Mouse (Mus musculus) midbrain, embryonic 16.5 days (tissue): ENCODE measurements at regions not wholly inside any gene's neighbourhood (a gene's known extent, or its start where the extent isn't known, plus 50 kb on each side); places are given as distances from the start of the nearest gene placed in this dataset.

Source experiments
- ATAC-seq: fragments of 200-750 bp; cut with Nextera tagmentation; 2 replicates; pipeline ENCODE4 v1.8.0; 2017; ENCODE audit warnings: moderate TSS enrichment
- H3K27ac ChIP-seq: fragments of 300-500 bp; sonication (generic); 2 replicates; pipeline ENCODE4 v1.5.1; 2014; ENCODE audit warnings: mild to moderate bottlenecking, low read length, mixed read lengths
- H3K27me3 ChIP-seq: fragments of 300-500 bp; sonication (generic); 2 replicates; pipeline ENCODE4 v1.6.1; 2014; ENCODE audit warnings: low read depth, low read length, mixed read lengths; ENCODE audit not compliant: control insufficient read depth, insufficient read depth
- H3K36me3 ChIP-seq: fragments of 300-500 bp; sonication (generic); 2 replicates; pipeline ENCODE4 v1.6.1; 2014; ENCODE audit warnings: mild to moderate bottlenecking, low read length, moderate library complexity, mixed read lengths; ENCODE audit not compliant: control insufficient read depth, insufficient read depth
- H3K4me1 ChIP-seq: fragments of 300-500 bp; sonication (generic); 2 replicates; pipeline ENCODE4 v1.6.1; 2014; ENCODE audit warnings: mild to moderate bottlenecking, low read length, mixed read lengths; ENCODE audit not compliant: control insufficient read depth, insufficient read depth
- H3K4me2 ChIP-seq: fragments of 300-500 bp; sonication (generic); 2 replicates; pipeline ENCODE4 v1.6.1; 2014; ENCODE audit warnings: mild to moderate bottlenecking, low read length, mixed read lengths
- H3K4me3 ChIP-seq: fragments of 300-500 bp; sonication (generic); 2 replicates; pipeline ENCODE4 v1.5.1; 2014; ENCODE audit warnings: low read depth, mild to moderate bottlenecking, low read length, moderate library complexity, mixed read lengths
- H3K9ac ChIP-seq: fragments of 300-500 bp; sonication (generic); 2 replicates; pipeline ENCODE4 v1.6.1; 2014; ENCODE audit warnings: low read depth, low read length, mixed read lengths
- H3K9me3 ChIP-seq: fragments of 300-500 bp; sonication (generic); replicated peaks from 2 replicates; pipeline ENCODE4 v1.6.1; 2014; ENCODE audit warnings: mild to moderate bottlenecking, low read length, mixed read lengths; ENCODE audit not compliant: control insufficient read depth, poor library complexity, severe bottlenecking
- WGBS: fragments of 180-500 bp; shearing (Covaris S2); extraction: QIAGEN DNeasy Blood & Tissue Kit; methylation state at CpG from one replicate; pipeline ENCODE4 v1.1.7; 2014; 5-methylcytosine and 5-hydroxymethylcytosine counted together

- 37% methylated on average over 9 of the region's 9 CpGs for WGBS
- H3K27me3 ChIP-seq: no peaks in the 10 kb centered on the region
- H3K9me3 ChIP-seq: no peaks in the 10 kb centered on the region
- 0 out of 2 replicates have a peak overlapping the region, but pooled peaks have one; percentile 18 for H3K27ac ChIP-seq
- H3K4me2 ChIP-seq: no peak overlapping the region
- H3K4me3 ChIP-seq: no peak overlapping the region
- no peak for ATAC-seq
- no peaks in the 10 kb centered on the region for H3K36me3 ChIP-seq
- peaks cover 11% of the 10 kb centered on the region for H3K4me1 ChIP-seq
- H3K9ac ChIP-seq: no peak overlapping the region
Measured at GRCm38 (mm10) chr9:56547291-56547977, 129.0 kb downstream of the Hmg20a start.

- no peaks in the 10 kb centered on the region for H3K9me3 ChIP-seq
- peaks cover 20% of the 10 kb centered on the region for H3K4me1 ChIP-seq
- 84% methylated on average over 8 of the region's 8 CpGs for WGBS
- H3K27ac ChIP-seq: no peak overlapping the region
- no peaks in the 10 kb centered on the region for H3K36me3 ChIP-seq
- H3K27me3 ChIP-seq: no peaks in the 10 kb centered on the region
- no peak overlapping the region for H3K4me3 ChIP-seq
- ATAC-seq: no peak
- H3K9ac ChIP-seq: no peak overlapping the region
- no peak overlapping the region for H3K4me2 ChIP-seq
Measured at GRCm38 (mm10) chr9:56549774-56550173, 131.4 kb downstream of the Hmg20a start.

DNA sequence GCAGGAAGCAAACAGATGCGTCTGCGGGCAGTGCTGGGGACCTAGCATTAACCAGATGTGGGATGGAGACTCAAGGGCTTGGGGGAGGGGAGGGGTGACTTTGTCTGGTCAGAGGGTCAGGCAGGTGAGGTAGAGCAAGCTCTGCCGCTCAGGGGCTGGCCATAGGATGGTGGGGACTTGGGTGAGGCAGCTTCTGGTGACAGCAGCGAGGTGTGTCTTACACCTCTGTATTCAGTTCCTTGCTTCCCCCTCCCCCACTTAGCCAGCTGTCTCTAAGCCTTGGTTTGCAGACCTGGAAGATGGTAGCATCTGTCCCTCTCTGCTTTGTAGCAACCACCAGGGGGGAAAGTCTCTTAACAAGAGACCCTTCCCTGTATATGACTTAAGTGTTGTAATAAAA is 131.8 kb downstream of the Hmg20a start:
- H3K27me3 ChIP-seq: no peaks in the 10 kb centered on the region
- no peak overlapping the region for H3K4me2 ChIP-seq
- H3K9ac ChIP-seq: no peak overlapping the region
- H3K4me3 ChIP-seq: no peak overlapping the region
- H3K27ac ChIP-seq: no peak overlapping the region
- H3K9me3 ChIP-seq: no peaks in the 10 kb centered on the region
- no peak for ATAC-seq
- 69% methylated on average over 4 of the region's 4 CpGs for WGBS
- peaks cover 20% of the 10 kb centered on the region for H3K4me1 ChIP-seq
- no peaks in the 10 kb centered on the region for H3K36me3 ChIP-seq

DNA sequence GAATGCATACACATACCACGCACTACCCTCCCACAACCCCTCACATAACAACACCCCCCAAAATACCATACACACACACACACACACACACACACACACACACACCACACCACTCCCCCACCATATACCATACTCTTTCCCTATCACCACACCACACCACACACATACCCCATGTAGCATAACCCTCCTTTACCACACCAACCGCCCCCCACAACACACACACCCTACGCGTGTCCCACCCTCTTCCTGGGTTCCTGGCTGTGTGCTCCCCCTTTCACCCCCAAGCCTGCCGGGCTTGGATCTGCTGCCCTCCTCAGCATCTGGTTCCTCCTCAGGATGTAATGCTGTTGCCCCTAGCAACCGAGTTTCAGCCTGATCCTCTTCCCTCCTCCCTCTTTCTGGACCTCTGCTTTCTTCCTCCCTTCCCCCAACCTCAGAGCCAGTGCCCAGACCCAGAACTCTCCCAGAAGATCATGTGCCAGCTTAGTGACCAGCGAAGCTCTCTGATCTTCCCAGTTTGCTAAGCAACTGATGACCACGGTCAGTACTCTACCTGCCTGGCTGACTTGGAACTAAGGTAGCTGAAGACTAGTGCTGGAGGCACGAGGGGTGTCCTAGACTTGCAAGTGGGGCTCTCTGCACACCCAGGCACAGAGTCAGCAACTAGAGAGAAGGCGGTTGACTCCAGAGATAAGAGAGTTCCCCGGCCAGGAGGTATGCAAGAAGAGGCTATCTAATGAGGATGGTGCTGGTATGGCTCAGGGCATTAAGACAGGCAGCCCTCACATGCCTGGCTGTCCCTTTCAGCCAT is 133.2 kb downstream of the Hmg20a start:
- Histone ChIP-seq H3K4me3 (no peak overlapping the region), H3K9ac (no peak overlapping the region), H3K27me3 (no peaks in the 10 kb centered on the region), H3K27ac (peak overlapping the region; percentile 38; the same call in 1 of the 2 replicates), H3K4me1 (peaks cover 20% of the 10 kb centered on the region), H3K4me2 (peak overlapping the region; percentile 15; the same call in 1 of the 2 replicates), H3K9me3 (no peaks in the 10 kb centered on the region), H3K36me3 (no peaks in the 10 kb centered on the region)
- peak; percentile 63 for ATAC-seq
- WGBS: 39% methylated on average over 11 of the region's 11 CpGs

DNA sequence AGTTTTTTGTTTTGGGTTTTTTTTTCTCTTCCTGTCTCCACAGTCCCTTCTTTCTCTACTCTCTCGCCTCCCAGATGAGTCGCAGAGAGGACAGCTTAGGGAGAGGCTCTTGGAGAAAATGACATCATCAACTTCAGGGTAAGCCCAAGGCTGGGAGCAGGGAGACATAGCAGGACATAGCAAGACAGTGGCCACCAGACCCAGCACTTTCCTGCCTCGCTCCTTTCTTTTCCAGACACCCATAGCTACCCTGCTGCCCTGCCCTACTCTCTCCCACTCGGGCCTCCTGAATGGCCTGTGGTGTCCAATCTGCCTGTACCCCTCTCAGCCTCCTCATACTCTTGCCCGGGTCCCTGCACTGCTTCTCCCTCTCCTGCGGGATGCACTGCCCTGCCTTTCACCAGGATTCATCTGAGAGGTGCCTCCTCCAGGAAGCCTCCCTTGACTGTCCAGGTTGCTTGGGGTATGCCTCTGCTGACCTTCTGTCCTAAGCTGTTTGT is 133.8 kb downstream of the Hmg20a start:
- Histone ChIP-seq H3K4me1 (peaks cover 20% of the 10 kb centered on the region), H3K9ac (no peak overlapping the region), H3K4me3 (no peak overlapping the region), H3K27ac (peak overlapping the region; percentile 38; the same call in 1 of the 2 replicates), H3K27me3 (no peaks in the 10 kb centered on the region), H3K9me3 (no peaks in the 10 kb centered on the region), H3K4me2 (no peak overlapping the region), H3K36me3 (no peaks in the 10 kb centered on the region)
- ATAC-seq: no peak
- 74% methylated on average over 6 of the region's 6 CpGs for WGBS

- Histone ChIP-seq H3K4me1 (peaks cover 20% of the 10 kb centered on the region), H3K36me3 (no peaks in the 10 kb centered on the region), H3K27me3 (no peaks in the 10 kb centered on the region), H3K4me3 (no peak overlapping the region), H3K4me2 (no peak overlapping the region), H3K9me3 (no peaks in the 10 kb centered on the region), H3K9ac (no peak overlapping the region), H3K27ac (no peak overlapping the region)
- ATAC-seq: peak; percentile 41; the same call in 1 of the 2 replicates
- 6% methylated on average over 1 of the region's 1 CpGs for WGBS
Measured at GRCm38 (mm10) chr9:56552766-56553165, 134.4 kb downstream of the Hmg20a start.

DNA sequence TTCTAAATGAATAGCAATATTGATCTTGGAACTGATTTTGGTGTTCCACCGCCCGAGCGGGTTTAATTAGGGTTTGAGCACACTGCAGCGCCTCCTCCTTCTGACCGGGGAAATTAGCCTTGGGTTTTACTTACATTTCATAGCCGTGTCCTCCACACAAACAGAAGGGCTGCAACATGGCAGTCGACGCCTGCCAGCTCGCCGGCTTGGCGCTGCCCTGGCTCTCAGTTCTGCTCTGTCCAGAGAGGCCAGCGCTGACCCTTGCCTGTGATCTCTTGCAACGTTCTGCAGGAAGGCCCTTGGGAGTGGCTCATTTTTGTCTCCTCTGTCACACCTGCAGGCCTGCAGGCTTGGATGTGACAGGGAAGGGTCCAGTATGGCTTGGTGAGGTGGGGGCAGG is 135.2 kb downstream of the Hmg20a start:
- WGBS: 54% methylated on average over 13 of the region's 13 CpGs
- H3K9ac ChIP-seq: 0 out of 2 replicates have a peak overlapping the region, but pooled peaks have one; percentile 38
- peak overlapping the region; percentile 32; the same call in 1 of the 2 replicates for H3K27ac ChIP-seq
- H3K4me3 ChIP-seq: no peak overlapping the region
- no peaks in the 10 kb centered on the region for H3K27me3 ChIP-seq
- no peak overlapping the region for H3K4me2 ChIP-seq
- H3K9me3 ChIP-seq: no peaks in the 10 kb centered on the region
- H3K4me1 ChIP-seq: peaks cover 20% of the 10 kb centered on the region
- H3K36me3 ChIP-seq: no peaks in the 10 kb centered on the region
- ATAC-seq: no peak

- H3K36me3 ChIP-seq: no peaks in the 10 kb centered on the region
- WGBS: 77% methylated on average over 6 of the region's 6 CpGs
- no peaks in the 10 kb centered on the region for H3K9me3 ChIP-seq
- peak overlapping the region; percentile 32; the same call in 1 of the 2 replicates for H3K27ac ChIP-seq
- ATAC-seq: no peak
- H3K4me2 ChIP-seq: no peak overlapping the region
- 0 out of 2 replicates have a peak overlapping the region, but pooled peaks have one; percentile 38 for H3K9ac ChIP-seq
- H3K27me3 ChIP-seq: no peaks in the 10 kb centered on the region
- H3K4me1 ChIP-seq: peaks cover 20% of the 10 kb centered on the region
- H3K4me3 ChIP-seq: no peak overlapping the region
Measured at GRCm38 (mm10) chr9:56554096-56554495, 135.7 kb downstream of the Hmg20a start.
